Mouse (Mus musculus) hindbrain, embryonic 10.5 days (tissue): ENCODE results near the gene 1700029I15Rik. TPM values are rescaled to one million over a fixed set of nuclear protein-coding genes. Genes with fewer than 3 reads are reported as not detected.
"Not testable (repeated sequence)": the region's sequence is repeated elsewhere in the genome, so short reads cannot be mapped to it uniquely, and the experiment has no call there.

ENCODE experiments used
- DNase-seq: peaks from one replicate; pipeline ENCODE4 v3.0.0-alpha.2; 2017; ENCODE audit warnings: low spot score
- H3K27ac ChIP-seq: fragments of 300-500 bp; sonication (generic); 2 replicates; pipeline ENCODE4 v1.5.1; 2016; ENCODE audit warnings: mild to moderate bottlenecking, moderate library complexity
- H3K27me3 ChIP-seq: fragments of 300-500 bp; sonication (generic); 2 replicates; pipeline ENCODE4 v1.6.1; 2016; ENCODE audit warnings: mild to moderate bottlenecking; ENCODE audit not compliant: poor library complexity, insufficient read depth, severe bottlenecking
- H3K36me3 ChIP-seq: fragments of 300-500 bp; sonication (generic); 2 replicates; pipeline ENCODE4 v1.6.1; 2016; ENCODE audit warnings: mild to moderate bottlenecking, moderate library complexity
- H3K4me1 ChIP-seq: fragments of 300-500 bp; sonication (generic); replicated peaks from 2 replicates; pipeline ENCODE4 v1.6.1; 2016; ENCODE audit warnings: mild to moderate bottlenecking
- H3K4me3 ChIP-seq: fragments of 300-500 bp; sonication (generic); 2 replicates; pipeline ENCODE4 v1.5.1; 2016; ENCODE audit warnings: mild to moderate bottlenecking, moderate library complexity
- H3K9me3 ChIP-seq: fragments of 300-500 bp; sonication (generic); 2 replicates; pipeline ENCODE4 v1.6.1; 2016; ENCODE audit warnings: mild to moderate bottlenecking, moderate library complexity
- WGBS: fragments of 180-500 bp; shearing (Covaris S2); methylation state at CpG from one replicate; pipeline ENCODE4 v1.1.7; 2016; 5-methylcytosine and 5-hydroxymethylcytosine counted together
- polyA plus RNA-seq: library from polyadenylated mRNA; unstranded; fragments of >200 nt; fragmentation: Nextera tagmentation; extraction: Ambion mirVana; gene quantifications from 2 replicates; pipeline ENCODE4 v1.2.1, GENCODE M21; 2016

Gene 1700029I15Rik
- polyA plus RNA-seq, 1 experiment from 2014 or later, result 4.3 TPM

DNA sequence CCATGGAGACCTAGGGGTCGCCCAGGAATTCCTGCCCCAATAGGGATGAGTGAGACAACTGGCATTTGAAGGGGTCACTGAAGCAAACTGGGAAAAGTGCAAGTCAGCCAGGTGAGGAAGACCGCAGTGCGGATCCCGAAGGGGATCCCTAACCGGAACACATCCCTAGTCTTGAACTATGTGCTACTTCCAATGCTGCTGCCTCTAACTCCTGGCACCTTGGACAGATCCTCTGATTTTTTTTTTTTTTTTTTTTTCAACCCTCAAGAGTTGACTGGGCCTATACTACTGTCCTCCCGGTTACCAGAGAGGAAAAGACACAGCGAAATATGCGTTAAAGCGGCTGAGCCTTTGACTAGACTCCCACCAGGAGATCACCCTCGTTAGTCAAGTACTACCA lies 7.3 kb downstream of the 1700029I15Rik start:
- no peaks in the 10 kb centered on the region for H3K9me3 ChIP-seq
- peak overlapping the region; percentile 88 for H3K4me3 ChIP-seq
- H3K36me3 ChIP-seq, result peaks cover 37% of the 10 kb centered on the region
- peaks cover 9% of the 10 kb centered on the region; the same call in 1 of the 2 replicates for H3K27me3 ChIP-seq
- H3K27ac ChIP-seq, result peak overlapping the region; percentile 90
- 3% methylated on average over 10 of the region's 10 CpGs for WGBS
- H3K4me1 ChIP-seq, result peaks cover 84% of the 10 kb centered on the region
- DNase-seq, result no peak

DNA sequence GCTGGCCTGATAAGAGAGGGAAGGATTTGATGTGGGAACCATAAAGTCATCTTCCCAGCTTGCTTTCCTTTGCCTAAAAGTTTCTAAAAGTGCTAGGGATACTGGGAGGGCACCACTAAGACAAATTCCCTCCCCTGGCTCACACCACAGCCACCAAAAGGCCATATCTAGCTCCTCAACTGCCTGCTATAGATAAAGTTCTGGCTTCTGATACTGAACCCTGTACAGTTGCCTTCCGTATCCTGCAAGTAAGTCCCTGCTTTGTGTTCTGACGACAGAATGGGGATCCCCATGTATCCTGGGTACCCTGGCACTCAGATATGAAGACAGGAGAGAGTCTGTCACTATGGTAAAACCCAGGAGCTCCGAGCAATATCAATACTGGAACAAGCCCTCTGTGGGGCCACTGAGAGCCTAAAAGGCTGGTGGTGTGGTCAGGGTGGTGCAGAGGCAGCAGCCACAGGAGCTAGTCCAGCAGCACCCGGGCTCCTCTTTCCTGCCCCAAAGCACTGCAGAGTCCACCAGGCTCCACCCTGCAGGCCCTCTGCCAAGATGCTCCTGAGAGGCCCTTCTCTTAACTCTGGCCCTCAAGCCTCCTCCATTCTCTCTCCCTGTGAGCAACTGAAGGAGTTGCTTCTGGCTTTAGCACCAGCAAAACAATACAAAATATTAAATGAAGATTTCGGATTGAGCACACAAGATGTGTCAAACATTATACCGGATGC lies 8.0 kb downstream of the 1700029I15Rik start:
- WGBS, result 80% methylated on average over 6 of the region's 6 CpGs
- H3K4me3 ChIP-seq, result peak overlapping the region; percentile 88; the same call in 1 of the 2 replicates
- peaks cover 9% of the 10 kb centered on the region; the same call in 1 of the 2 replicates for H3K27me3 ChIP-seq

DNA sequence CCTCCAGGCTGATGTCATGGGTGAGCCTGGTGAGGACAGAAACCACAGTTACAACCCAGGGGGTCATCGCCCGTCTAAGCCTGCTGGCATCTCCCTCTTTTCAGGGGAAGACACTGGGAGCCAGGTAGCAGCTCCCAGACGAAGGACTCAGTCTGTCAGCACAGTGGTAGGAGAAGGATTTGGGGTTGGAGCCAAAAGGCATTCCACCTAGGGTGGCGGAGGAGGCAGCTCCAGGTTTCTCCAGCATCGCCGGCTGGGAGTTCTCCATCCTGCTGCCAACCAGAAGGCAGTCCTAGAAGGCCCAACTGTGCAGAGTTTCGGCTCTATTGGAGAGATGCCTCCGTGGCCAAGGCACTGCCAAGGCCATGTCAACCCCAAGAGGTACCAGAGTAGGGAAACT lies 8.8 kb downstream of the 1700029I15Rik start:
- WGBS, result 87% methylated on average over 8 of the region's 8 CpGs
- H3K4me1 ChIP-seq, result peaks cover 86% of the 10 kb centered on the region
- H3K4me3 ChIP-seq, result peak overlapping the region; percentile 88; the same call in 1 of the 2 replicates
- peaks cover 9% of the 10 kb centered on the region; the same call in 1 of the 2 replicates for H3K27me3 ChIP-seq
- H3K9me3 ChIP-seq, result no peaks in the 10 kb centered on the region
- no peak for DNase-seq
- H3K36me3 ChIP-seq, result peaks cover 22% of the 10 kb centered on the region
- H3K27ac ChIP-seq, result peak overlapping the region; percentile 92

More for the DNA sequence above, 8.0 kb downstream of the 1700029I15Rik start:
- peak overlapping the region; percentile 92 for H3K27ac ChIP-seq
- peaks cover 84% of the 10 kb centered on the region for H3K4me1 ChIP-seq
- H3K9me3 ChIP-seq, result no peaks in the 10 kb centered on the region
- no peak for DNase-seq
- peaks cover 29% of the 10 kb centered on the region for H3K36me3 ChIP-seq

DNA sequence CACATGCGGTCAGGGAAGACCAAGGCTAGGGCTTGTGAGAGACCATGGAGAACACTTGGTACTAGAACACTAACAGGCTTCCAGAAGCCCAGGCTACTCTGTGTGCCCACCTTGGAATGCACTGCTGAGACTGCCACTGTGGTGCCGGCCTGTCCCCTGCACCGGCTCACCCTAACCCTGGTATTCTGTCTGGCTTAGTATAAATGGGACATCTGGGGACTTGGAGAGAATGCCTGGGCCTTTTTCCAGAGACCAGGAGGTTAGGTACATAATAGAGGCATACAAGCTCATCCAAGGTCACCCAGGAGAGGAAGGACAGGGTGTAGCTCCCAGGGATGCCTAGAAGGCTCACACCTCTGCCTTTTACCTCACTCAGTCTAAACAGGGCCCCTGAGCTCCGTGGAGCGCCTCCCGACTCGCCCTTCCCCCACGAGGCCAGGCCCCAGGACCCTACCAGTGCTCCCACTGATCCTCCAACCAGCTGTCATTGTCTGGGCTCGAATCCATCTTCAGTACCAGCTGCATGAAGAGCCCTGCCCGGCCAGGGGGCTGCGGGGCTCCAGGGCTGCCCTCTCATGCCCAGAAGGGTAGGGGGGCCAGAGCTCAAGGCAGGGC lies 9.5 kb downstream of the 1700029I15Rik start:
- Histone ChIP-seq H3K27me3 (peaks cover 9% of the 10 kb centered on the region; the same call in 1 of the 2 replicates), H3K4me1 (peaks cover 87% of the 10 kb centered on the region), H3K36me3 (peaks cover 15% of the 10 kb centered on the region), H3K4me3 (peak overlapping the region; percentile 88), H3K27ac (peak overlapping the region; percentile 92), H3K9me3 (no peaks in the 10 kb centered on the region)
- no peak for DNase-seq
- 27% methylated on average over 11 of the region's 11 CpGs for WGBS

DNA sequence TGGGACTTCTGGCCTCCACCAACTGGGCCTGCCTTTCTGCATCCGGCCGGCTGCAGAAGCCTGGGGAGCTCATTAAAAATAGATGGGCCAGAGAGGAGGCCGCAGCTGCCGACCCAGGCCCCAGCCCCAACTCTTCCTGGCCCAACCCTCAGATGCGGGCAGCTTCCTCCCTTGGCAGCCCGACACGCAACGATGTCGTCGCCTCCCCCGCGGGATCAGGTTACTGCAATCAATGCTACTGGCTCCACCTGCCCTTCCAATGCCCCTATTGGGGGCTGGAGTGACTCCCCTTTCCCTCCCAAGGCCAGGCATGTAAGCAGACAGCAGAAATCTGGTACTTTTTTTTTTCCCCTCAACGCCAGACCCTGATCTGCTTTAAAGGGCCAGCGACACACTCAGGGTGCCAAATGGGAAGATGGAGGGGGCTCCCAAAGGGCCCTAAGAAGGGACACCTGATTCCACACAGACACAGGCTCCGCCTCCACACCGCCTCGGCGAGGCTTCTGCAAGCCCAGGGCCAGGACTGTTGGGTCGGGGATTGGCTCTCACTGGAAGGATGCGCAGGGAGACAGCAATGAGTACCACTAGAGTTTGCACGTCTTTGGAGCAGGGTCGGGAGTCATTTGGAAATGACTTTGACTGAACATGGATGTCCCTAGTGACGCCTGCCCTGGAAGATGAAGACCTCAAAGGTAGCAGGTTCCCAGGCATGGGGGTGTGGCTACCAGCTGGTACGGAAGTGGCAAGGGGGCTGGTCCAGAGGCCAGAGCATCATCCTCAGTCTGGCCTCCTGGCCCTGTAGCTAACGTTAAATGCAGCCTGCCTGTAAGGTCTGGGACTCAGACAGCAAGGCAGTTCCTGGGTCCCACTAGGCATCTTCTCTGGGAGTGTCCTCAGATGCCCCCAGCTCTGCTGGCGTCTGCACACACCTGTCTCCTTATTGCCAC lies 10.3 kb downstream of the 1700029I15Rik start:
- Histone ChIP-seq H3K27me3 (peaks cover 9% of the 10 kb centered on the region; the same call in 1 of the 2 replicates), H3K4me1 (peaks cover 87% of the 10 kb centered on the region)
- WGBS, result 4% methylated on average over 26 of the region's 26 CpGs

DNA sequence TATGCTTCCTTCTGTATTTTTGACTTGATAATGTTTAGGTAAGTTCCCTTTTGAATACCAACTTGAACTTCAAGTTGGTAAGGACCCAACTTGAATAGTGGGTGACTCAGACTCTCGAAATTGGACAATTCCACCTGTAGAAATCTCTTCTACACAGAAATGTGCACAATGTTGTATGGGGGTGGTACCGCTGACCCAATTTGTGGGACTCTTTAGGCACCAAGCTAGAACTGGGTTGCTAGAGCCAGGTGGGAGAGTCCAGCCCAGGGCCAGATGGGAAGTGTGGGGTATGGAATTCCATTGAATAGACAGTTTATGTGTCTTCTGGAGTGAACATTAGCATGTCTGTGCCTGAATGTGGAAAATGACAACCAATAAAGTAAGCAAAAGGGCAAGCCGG lies 13.2 kb downstream of the 1700029I15Rik start:
- no peak for DNase-seq
- 90% methylated on average over 3 of the region's 3 CpGs for WGBS
- peaks cover 87% of the 10 kb centered on the region for H3K4me1 ChIP-seq

More for the DNA sequence above, 10.3 kb downstream of the 1700029I15Rik start:
- Histone ChIP-seq H3K36me3 (peaks cover 7% of the 10 kb centered on the region), H3K4me3 (peak overlapping the region; percentile 88), H3K9me3 (no peaks in the 10 kb centered on the region), H3K27ac (peak overlapping the region; percentile 92)
- DNase-seq, result peak; percentile 80

DNA sequence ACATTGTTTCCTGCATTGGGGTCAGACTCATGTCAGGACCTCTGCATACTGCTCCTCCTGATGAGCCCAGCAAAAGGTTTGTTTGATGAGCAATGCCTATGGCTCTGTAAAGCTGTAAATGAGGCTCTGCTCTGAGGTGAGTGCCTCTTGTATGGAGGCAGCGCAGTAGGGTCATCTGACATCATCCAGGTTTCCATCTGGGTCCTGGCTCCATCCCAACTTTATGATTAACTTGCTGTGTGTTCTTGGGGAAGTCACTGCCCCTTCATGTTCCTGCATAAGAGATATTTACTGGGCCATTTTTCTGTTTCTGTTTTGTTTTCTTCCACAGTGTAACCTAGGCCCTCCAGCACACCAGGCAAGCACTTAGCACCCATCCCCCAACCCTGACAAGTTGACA lies 15.1 kb downstream of the 1700029I15Rik start:
- Histone ChIP-seq H3K4me1 (peaks cover 86% of the 10 kb centered on the region), H3K4me3 (0 out of 2 replicates have a peak overlapping the region, but pooled peaks have one; percentile 6), H3K36me3 (no peaks in the 10 kb centered on the region), H3K9me3 (no peaks in the 10 kb centered on the region), H3K27ac (peak overlapping the region; percentile 77), H3K27me3 (peaks cover 14% of the 10 kb centered on the region; the same call in 1 of the 2 replicates)
- 75% methylated on average over 1 of the region's 1 CpGs for WGBS
- DNase-seq, result no peak

More for the DNA sequence above, 13.2 kb downstream of the 1700029I15Rik start:
- H3K4me3 ChIP-seq, result no peak overlapping the region
- H3K9me3 ChIP-seq, result no peaks in the 10 kb centered on the region
- no peak overlapping the region for H3K27ac ChIP-seq
- H3K36me3 ChIP-seq, result 0 out of 2 replicates have a peak, but pooled peaks cover under 1% of the 10 kb centered on the region
- peaks cover 11% of the 10 kb centered on the region; the same call in 1 of the 2 replicates for H3K27me3 ChIP-seq

DNA sequence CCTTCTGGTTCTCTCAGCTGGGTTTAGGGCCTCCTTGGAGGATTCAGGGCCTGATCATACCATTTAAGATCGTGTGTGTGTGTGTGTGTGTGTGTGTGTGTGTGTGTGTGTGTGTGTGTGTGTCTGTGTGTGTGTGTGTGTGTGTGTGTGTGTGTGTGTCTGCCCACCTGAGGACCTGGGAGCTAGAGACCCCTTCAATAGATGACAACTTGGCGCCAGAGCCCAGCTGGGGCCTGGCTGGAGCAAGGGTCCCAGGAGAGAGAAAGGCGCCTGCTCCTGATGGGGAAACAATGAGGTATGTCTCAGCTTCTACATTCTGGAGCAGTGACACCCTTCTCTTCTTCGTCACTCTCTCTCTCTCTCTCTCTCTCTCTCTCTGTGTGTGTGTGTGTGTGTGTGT lies 17.5 kb downstream of the 1700029I15Rik start:
- Histone ChIP-seq H3K27ac (peak overlapping the region; percentile 26; the same call in 1 of the 2 replicates), H3K36me3 (peaks cover 13% of the 10 kb centered on the region), H3K4me3 (peak overlapping the region; percentile 84), H3K4me1 (peaks cover 80% of the 10 kb centered on the region)
- not testable (repeated sequence) for H3K9me3 ChIP-seq, DNase-seq, H3K27me3 ChIP-seq
- WGBS, result 49% methylated on average over 4 of the region's 4 CpGs

DNA sequence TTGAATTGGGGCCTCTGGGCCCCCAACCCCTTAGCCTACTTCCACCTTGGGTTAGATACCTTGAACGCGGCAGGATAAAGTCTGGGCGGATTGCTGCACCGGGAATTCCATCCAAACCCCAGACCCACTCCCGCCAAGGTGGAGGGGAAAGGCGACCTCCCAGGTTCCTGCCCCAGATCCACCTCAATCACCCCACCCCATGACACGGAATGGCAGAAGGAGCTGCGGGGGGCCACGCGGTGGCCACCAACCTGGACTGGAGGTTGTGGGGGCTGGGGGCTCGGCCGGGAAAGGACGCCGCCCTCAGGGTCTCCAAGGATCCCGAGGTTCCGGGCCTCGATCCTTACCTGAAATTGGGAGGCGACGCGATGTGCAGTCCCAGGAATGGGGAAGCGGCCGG lies 18.3 kb downstream of the 1700029I15Rik start:
- DNase-seq, result peak; percentile 22
- H3K4me1 ChIP-seq, result peaks cover 84% of the 10 kb centered on the region
- 2% methylated on average over 22 of the region's 22 CpGs for WGBS

DNA sequence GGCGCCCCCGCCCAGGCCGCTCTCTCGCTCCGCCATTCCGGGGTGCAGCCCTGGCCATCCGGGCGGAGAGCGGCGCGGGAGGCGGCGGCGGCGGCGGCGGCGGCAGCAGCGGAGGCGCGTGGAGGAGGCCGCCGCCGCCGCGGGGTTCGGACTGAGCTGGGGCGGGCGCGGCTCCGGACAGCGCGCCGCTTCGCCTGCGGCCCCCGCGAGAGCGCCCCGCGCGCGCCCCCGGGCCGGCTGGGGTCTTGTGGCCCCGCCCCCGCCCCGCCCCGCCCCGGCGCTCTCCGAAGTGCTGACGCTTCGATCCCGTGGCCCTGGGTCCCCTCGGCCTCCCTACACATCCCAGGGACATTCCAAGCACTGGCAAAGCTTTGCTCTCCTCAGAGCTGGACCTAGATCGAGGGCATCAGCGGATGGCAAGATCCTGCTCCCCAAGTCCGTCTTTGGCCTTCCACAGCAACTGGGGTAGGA lies 18.8 kb downstream of the 1700029I15Rik start, which contains the start of gene Mapk8ip1:
Mapk8ip1 (minus strand) TSS at position 173 of the 471 bp plus-strand sequence.
- WGBS, result 2% methylated on average over 55 of the region's 59 CpGs
- Histone ChIP-seq H3K4me1 (peaks cover 84% of the 10 kb centered on the region), H3K9me3 (no peaks in the 10 kb centered on the region), H3K36me3 (peaks cover 26% of the 10 kb centered on the region), H3K27me3 (peaks cover 6% of the 10 kb centered on the region; the same call in 1 of the 2 replicates), H3K4me3 (peak within 1 kb of the TSS; percentile 84), H3K27ac (peak within 1 kb of the TSS; percentile 90)
- peak; percentile 50 for DNase-seq

More for the DNA sequence above, 18.3 kb downstream of the 1700029I15Rik start:
- peak overlapping the region; percentile 84 for H3K4me3 ChIP-seq
- peak overlapping the region; percentile 90 for H3K27ac ChIP-seq
- H3K27me3 ChIP-seq, result peaks cover 6% of the 10 kb centered on the region; the same call in 1 of the 2 replicates
- no peaks in the 10 kb centered on the region for H3K9me3 ChIP-seq
- H3K36me3 ChIP-seq, result peaks cover 22% of the 10 kb centered on the region

DNA sequence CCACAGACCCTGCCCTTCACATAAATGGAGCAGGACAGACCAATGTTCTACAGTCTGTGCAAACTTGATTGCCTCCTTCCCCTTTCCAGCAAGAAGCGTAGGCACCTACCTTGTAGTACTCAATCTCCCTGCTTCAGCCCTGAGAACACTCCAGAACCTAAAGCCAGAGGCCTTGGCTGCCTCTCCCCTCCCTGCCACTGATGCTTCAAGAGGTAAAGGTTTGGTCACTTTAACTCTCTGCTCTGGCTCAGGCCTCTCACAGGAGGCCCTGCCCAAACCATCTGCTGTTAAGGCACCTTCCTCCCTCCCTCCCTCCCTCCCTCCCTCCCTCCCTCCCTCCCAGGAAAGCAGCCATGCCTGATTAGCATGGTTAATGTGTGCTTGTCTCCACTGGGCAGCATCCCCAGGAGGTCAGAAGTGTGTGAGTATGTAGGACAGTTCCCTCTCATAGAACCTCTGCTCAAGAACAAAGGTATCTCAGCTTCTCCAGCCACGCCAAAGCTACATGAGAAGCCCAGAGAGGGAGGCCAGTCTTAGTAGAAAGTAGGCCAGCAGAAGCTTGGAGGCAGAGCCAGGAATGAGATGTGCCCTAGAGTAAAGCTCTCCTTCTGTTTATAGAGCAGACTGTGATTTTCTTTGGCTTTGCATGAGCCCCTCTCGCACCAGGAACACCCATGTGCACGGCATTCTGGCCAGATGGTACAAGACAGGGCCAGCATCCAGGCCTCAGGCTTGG lies 20.4 kb downstream of the 1700029I15Rik start:
- 77% methylated on average over 4 of the region's 4 CpGs for WGBS
- DNase-seq, result no peak
- Histone ChIP-seq H3K4me1 (peaks cover 70% of the 10 kb centered on the region), H3K36me3 (peaks cover 41% of the 10 kb centered on the region), H3K27me3 (peaks cover 6% of the 10 kb centered on the region; the same call in 1 of the 2 replicates), H3K9me3 (no peaks in the 10 kb centered on the region), H3K4me3 (no peak overlapping the region), H3K27ac (0 out of 2 replicates have a peak overlapping the region, but pooled peaks have one; percentile 8)
